Mouse (Mus musculus): Measurements from ENCODE around the gene Fam107a. TPM values are rescaled to one million over a fixed set of nuclear protein-coding genes. Genes with fewer than 3 reads are reported as not detected.

The Fam107a gene
- polyA plus RNA-seq, 1 experiment from 2014 or later = not detected

DNA sequence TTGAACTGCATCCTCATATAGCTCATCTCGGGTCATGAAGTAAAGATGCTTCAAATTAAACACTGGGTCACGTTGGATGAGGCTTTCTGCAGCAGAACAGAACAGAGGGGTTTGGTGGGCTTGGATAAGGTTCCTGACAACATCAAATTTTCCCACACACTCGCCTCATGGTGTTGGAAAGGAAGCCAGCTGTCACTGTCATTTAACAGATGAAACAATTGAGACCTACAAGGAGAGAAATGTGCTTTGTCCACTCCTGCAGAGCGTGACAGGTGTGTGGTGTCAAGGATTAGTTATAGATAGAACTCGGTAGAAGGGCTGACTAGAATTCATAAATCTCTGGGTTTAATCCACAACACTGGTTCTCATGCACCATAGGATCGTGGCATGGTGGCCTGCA lies 61.8 kb downstream of the Fam107a start:
- Histone ChIP-seq H3K79me2 (ENCODE audit: inconsistent target) (no peaks in the 10 kb centered on the region), H3K27ac (no peak overlapping the region), H3K4me3 (ENCODE audit: inconsistent target) (no peak overlapping the region), H3K36me3 (ENCODE audit: inconsistent target) (no peaks in the 10 kb centered on the region)
- WGBS (ENCODE audit: missing documents) = 82% methylated on average over 6 of the region's 6 CpGs

DNA sequence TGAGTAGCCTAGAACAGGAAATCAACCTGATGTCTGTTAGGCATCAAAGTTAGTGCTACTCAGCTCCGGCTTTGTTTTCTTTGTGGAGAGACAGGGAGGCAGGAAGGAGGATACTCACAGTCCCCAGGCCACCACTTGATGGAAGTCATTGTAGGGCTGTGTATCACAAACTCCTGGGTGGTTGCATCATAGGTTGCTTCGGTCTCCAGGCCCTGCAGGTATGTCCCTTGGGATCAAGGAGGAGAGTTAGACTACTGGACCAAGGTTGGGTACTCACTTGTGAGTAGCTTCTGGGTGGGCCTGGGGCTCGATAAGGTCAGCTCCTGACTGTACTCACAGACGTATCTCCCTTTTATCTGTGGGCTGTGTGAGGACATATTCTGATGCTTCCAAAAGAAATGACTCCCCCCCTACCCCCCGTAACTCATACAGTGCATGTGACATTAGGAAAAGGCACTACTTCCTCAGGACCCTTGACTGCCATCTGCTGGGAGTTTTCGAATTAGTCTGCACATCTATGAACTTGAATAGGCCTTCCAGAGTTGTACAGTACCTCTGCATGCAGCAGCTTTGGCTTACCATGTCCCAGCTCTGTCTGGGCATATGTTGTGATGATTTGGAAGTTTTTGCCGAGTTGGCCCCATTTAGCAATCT lies 62.6 kb downstream of the Fam107a start:
- Histone ChIP-seq H3K27ac (no peak overlapping the region), H3K4me3 (ENCODE audit: inconsistent target) (no peak overlapping the region), H3K36me3 (ENCODE audit: inconsistent target) (no peaks in the 10 kb centered on the region), H3K79me2 (ENCODE audit: inconsistent target) (no peaks in the 10 kb centered on the region)
- 51% methylated on average over 7 of the region's 7 CpGs for WGBS (ENCODE audit: missing documents)

DNA sequence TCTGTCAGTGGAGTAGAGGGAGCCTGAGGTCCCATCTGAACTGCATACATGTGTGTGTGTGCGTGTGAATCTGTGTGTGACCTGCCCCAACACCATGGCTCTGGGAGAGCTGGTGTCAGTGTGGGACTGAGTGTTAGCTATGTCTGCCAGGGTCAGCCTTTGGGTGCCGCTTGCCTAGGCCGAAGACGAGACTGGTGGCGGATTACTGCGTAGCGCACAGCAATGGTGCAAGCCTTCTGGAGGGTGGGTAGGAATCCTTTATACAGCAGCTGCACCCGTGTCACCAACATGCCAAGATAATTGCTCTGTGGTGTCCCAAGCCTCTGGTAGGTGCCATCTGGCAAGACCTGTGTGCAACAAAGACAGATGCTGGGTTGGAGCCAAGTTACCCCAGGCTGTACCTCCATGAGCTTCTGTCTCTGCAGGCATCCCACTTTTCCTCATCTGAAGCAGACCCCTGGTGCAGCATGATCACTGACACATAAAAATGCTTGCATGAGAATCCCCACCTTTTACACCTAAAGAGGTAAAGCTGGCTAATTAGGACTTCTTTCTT lies 66.4 kb downstream of the Fam107a start:
- Histone ChIP-seq H3K4me3 (ENCODE audit: inconsistent target) (no peak overlapping the region), H3K79me2 (ENCODE audit: inconsistent target) (no peaks in the 10 kb centered on the region), H3K36me3 (ENCODE audit: inconsistent target) (no peaks in the 10 kb centered on the region), H3K27ac (no peak overlapping the region)
- WGBS (ENCODE audit: missing documents) = 94% methylated on average over 8 of the region's 8 CpGs

- 80% methylated on average over 9 of the region's 9 CpGs for WGBS (ENCODE audit: missing documents)
- Histone ChIP-seq H3K36me3 (ENCODE audit: inconsistent target) (no peaks in the 10 kb centered on the region), H3K4me3 (ENCODE audit: inconsistent target) (no peak overlapping the region), H3K27ac (no peak overlapping the region), H3K79me2 (ENCODE audit: inconsistent target) (no peaks in the 10 kb centered on the region)
Observed at GRCm38 (mm10) chr14:8250141-8250871, 67.5 kb downstream of the Fam107a start.

DNA sequence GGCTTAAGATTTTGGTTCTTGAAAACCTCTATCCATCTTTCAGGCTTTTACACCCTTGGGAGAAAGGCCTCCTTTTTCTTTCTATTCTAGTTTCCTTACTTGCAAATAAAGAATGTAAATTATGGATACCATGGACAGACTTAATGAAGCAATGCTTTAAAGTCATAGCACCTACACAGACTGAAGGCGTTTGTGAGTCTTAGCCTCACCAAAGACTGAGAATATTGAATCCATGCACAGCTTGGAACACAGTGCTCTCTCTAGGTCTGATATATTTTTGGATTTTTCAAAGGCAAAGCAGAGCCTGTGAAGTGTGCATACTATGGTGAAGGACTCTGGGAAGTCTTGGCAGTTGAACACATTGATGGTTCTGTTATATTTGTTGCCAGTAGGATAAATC lies 68.6 kb downstream of the Fam107a start:
- Histone ChIP-seq H3K27ac (no peak overlapping the region), H3K4me3 (ENCODE audit: inconsistent target) (no peak overlapping the region), H3K79me2 (ENCODE audit: inconsistent target) (no peaks in the 10 kb centered on the region), H3K36me3 (ENCODE audit: inconsistent target) (no peaks in the 10 kb centered on the region)
- 100% methylated on average over 1 of the region's 1 CpGs for WGBS (ENCODE audit: missing documents)

DNA sequence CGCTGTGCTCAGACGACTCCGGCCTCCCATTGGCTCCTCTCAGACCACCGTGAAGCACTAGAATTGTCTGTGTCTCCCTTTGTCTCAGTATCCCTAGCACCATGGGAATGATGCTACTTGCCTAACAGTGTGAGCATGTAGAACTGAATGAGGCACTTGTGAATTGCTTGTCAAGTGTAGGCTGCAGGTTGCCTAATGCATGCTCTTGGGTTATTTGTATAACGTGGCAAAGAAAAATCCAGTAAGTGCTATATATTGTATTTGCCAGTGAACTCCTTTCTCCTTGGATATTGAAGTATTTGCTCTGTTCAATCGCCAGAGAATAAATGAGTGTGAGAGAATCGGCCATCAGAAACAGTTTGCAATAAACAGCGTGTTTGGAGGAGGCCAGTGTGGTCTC lies 70.9 kb downstream of the Fam107a start:
- H3K36me3 ChIP-seq (ENCODE audit: inconsistent target) = no peaks in the 10 kb centered on the region
- H3K27ac ChIP-seq = no peak overlapping the region
- no peaks in the 10 kb centered on the region for H3K79me2 ChIP-seq (ENCODE audit: inconsistent target)
- H3K4me3 ChIP-seq (ENCODE audit: inconsistent target) = no peak overlapping the region
- WGBS (ENCODE audit: missing documents) = 96% methylated on average over 8 of the region's 8 CpGs

Other genes with a start within 250 kb of the Fam107a start
- gene Rpp14, start 237.7 kb downstream of the Fam107a start, polyA plus RNA-seq (2018) = 13.0 to 22.4 TPM (median 17.1 TPM) in 3 replicates
- gene Pxk, start 219.8 kb downstream of the Fam107a start, polyA plus RNA-seq (2018) = 30.9 to 55.5 TPM (median 34.0 TPM) in 3 replicates
- gene Pdhb, start 145.0 kb downstream of the Fam107a start, polyA plus RNA-seq (2018) = 53.3 to 66.2 TPM (median 63.0 TPM) in 3 replicates
- 8.9 to 15.7 TPM (median 13.6 TPM) in 3 replicates for gene Kctd6, start 103.9 kb downstream of the Fam107a start, polyA plus RNA-seq (2018)
- not detected in 3 replicates for gene Acox2, start 58.7 kb downstream of the Fam107a start, polyA plus RNA-seq (2018)
- gene Oit1, start 60.7 kb upstream of the Fam107a start, polyA plus RNA-seq (2018) = not detected in 3 replicates